Mouse (Mus musculus) ES-E14 (cell line): ENCODE measurements at regions not wholly inside any gene's neighbourhood (a gene's known extent, or its start where the extent isn't known, plus 50 kb on each side); places are given as distances from the start of the nearest gene placed in this dataset.

Experiments
- CHD2 ChIP-seq: IDR thresholded peaks from 2 replicates; pipeline ENCODE4 v1.6.1; 2014; ENCODE audit warnings: mild to moderate bottlenecking, low read depth, low read length, inconsistent platforms
- HCFC1 ChIP-seq: IDR thresholded peaks from 2 replicates; pipeline ENCODE4 v1.6.1; 2012; ENCODE audit warnings: low read length, inconsistent platforms, borderline replicate concordance; ENCODE audit not compliant: insufficient read depth
- MAFK ChIP-seq: IDR thresholded peaks from 2 replicates; pipeline ENCODE4 v1.6.1; 2014; ENCODE audit warnings: mild to moderate bottlenecking, low read depth, low read length, inconsistent platforms; ENCODE audit not compliant: insufficient read depth

- TF ChIP-seq CHD2 (no peak), HCFC1 (no peak), MAFK (no peak)
These were observed 53.1 kb upstream of the Zfp644 start for GRCm38 (mm10) chr5:106750168-106750567.
